In the genomic region with DNA sequence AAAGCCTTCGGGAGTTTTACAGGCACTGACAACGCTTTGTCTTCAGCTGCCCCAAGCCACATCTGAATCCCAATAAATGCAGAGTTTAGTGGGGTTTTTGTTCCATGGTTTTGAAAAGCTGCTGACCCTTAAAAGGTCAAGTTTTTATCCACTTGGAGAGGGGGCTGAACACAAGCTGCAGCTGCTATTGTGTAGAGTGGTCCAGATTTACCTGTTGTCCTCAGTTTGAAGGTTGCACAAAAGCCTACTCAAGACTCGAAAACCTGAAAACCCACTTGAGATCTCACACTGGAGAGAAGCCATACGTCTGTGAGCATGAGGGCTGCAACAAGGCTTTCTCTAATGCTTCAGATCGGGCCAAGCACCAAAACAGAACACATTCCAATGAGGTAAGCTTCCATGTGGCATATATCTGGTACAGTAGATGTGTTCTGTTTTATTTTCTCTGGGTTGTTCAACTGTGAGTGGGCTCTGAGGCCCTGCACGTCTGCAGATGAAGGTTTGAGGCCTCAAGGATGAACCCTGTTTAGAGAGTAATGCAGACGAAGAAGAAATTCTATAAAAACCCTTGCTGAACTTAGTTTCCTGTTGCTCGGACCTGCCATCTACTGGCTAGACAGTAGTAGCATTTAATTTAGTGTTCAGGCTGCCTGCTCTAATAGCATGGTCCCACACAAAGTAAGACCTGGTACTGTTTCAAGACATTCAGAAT, we compare ENCODE assay signal across 8 mouse cellular contexts.
DNase-seq lines count a peak whose midpoint lies in the region; ATAC-seq and TF ChIP-seq lines count a peak whose summit lies in the region.

No protein-coding gene starts in this region.

- TF ChIP-seq CTCF in kidney, adult 2 months (conservative IDR thresholded peaks at IDR 0.05; ENCODE audit: insufficient read depth, insufficient read length, low read depth, low read length): peak; percentile 25; the same call in 1 of the 2 replicates

- DNase-seq in heart, adult 18-20 months: peak; percentile 26 to 64
- DNase-seq in adipocyte (ENCODE audit: low spot score): peak; percentile 67
- DNase-seq in kidney, adult 2 months: peak; percentile 43
- DNase-seq in left cerebral cortex, postnatal 4 days: peak; percentile 34
- peak; percentile 52 for DNase-seq in neural tube, embryonic 10.5 days (ENCODE audit: extremely low spot score, low spot score)
- no peak for DNase-seq in ovary, postnatal 10 days (ENCODE audit: low spot score)

- H3K4me3 ChIP-seq in heart, embryonic 12.5 days: no peak overlapping the region
- H3K4me3 ChIP-seq in forebrain, embryonic 15.5 days: no peak overlapping the region
- H3K4me3 ChIP-seq in kidney, adult 2 months (ENCODE audit: insufficient read depth, low read depth, low read length): no peak overlapping the region

- intact Hi-C loops in left cerebral cortex, postnatal 4 days (cut with DNase I): loop anchor here (5.0 to 10.0 kb wide), 2 partner anchors 250 to 1043 kb away; a partner anchor contains a TSS

- ATAC-seq in heart, embryonic 12.5 days (ENCODE audit: insufficient number of reproducible peaks, low FRiP score): no peak
- peak; percentile 79 for ATAC-seq in forebrain, embryonic 15.5 days (replicated peaks)

- TF ChIP-seq POLR2A in kidney, adult 2 months (IDR thresholded peaks at IDR 0.05; ENCODE audit: low read depth, low read length): no peak

- no peak overlapping the region for H3K27ac ChIP-seq in heart, embryonic 12.5 days (ENCODE audit: poor library complexity, severe bottlenecking)
- peak overlapping the region; percentile 65 for H3K27ac ChIP-seq in forebrain, embryonic 15.5 days (replicated peaks)
- H3K27ac ChIP-seq in kidney, adult 2 months (ENCODE audit: insufficient read depth, low read depth, low read length): no peak overlapping the region

- H3K36me3 ChIP-seq in heart, embryonic 12.5 days: 0 out of 2 replicates have a peak, but pooled peaks cover 4% of the 10 kb centered on the region
- no peaks in the 10 kb centered on the region for H3K36me3 ChIP-seq in forebrain, embryonic 15.5 days
- no peaks in the 10 kb centered on the region for H3K36me3 ChIP-seq in kidney, adult 2 months (ENCODE audit: control insufficient read depth, insufficient read depth, low read length)

- H3K4me2 ChIP-seq in heart, embryonic 12.5 days: no peak overlapping the region
- H3K4me2 ChIP-seq in forebrain, embryonic 15.5 days (replicated peaks): no peak overlapping the region

- no peaks in the 10 kb centered on the region for H3K27me3 ChIP-seq in heart, embryonic 12.5 days (replicated peaks)
- no peaks in the 10 kb centered on the region for H3K27me3 ChIP-seq in forebrain, embryonic 15.5 days
- H3K27me3 ChIP-seq in kidney, adult 2 months (replicated peaks; ENCODE audit: control insufficient read depth, insufficient read depth, low read length): no peaks in the 10 kb centered on the region

- no peak overlapping the region for H3K9ac ChIP-seq in heart, embryonic 12.5 days
- no peak overlapping the region for H3K9ac ChIP-seq in forebrain, embryonic 15.5 days (replicated peaks)

- 55% methylated on average over 8 of the region's 8 CpGs for WGBS in heart, embryonic 12.5 days
- WGBS in forebrain, embryonic 15.5 days: 7% methylated on average over 8 of the region's 8 CpGs
- WGBS in kidney, adult 2 months: 55% methylated on average over 8 of the region's 8 CpGs

- no peaks in the 10 kb centered on the region for H3K9me3 ChIP-seq in heart, embryonic 12.5 days (replicated peaks)
- H3K9me3 ChIP-seq in forebrain, embryonic 15.5 days: no peaks in the 10 kb centered on the region

- H3K4me1 ChIP-seq in heart, embryonic 12.5 days (replicated peaks): no peaks in the 10 kb centered on the region
- peaks cover 23% of the 10 kb centered on the region for H3K4me1 ChIP-seq in forebrain, embryonic 15.5 days
- no peaks in the 10 kb centered on the region for H3K4me1 ChIP-seq in kidney, adult 2 months (ENCODE audit: control insufficient read depth, insufficient read depth, low read length)
